Mouse (Mus musculus) spleen, adult 18-20 months (tissue): ENCODE data around the gene Vmn1r69.

ENCODE experiments used
- DNase-seq, 2 experiments: peaks; one replicate each; pipeline ENCODE4 v3.0.0; 2022; ENCODE audit warnings: mixed read lengths in 2 of 2

Gene Vmn1r69

DNA sequence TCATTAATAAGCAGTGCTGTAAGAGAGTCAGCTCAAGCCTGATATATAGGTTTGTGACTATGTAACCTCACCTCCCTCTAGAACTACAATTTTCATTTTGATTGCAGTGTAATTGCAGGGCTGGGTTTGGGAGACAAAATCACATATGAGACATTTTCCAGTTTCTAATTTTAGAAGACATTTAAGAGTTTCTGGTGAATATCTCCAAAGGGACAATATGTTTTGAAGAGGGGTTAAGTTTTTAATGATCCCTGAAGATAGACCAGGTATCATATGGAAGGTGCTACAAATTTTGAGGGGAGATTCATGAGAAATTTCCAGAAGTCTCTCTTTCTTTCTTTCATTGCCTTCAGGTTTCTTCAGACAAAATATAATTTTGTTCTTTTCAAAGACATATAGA lies at the start of gene Vmn1r69:
TSS of gene Vmn1r69 (minus strand) at position 101 of the 400 bp plus-strand sequence.
- no peak for DNase-seq

DNA sequence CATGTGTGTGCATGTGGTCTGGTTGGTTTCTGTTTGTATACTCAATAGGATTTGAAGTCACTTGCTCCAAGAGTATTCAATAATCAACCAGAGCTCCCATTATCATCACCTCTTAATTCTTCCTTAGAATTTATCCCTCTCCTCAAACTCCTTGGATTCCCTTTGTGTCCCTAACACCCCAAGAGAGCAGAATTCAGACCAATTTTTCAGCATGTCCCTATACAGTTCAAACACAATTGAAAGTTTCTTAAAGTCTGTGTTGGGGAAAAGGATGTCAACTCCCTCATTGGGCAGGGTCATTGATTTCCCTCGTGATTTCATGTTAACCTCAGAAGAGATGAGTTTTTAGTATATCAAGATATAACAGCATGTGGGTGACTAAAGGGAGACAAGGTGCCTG lies 17.8 kb upstream of the Vmn1r69 start, which contains the start of gene Vmn1r70:
TSS of gene Vmn1r70 (plus strand) at position 301 of the 400 bp plus-strand sequence.
- no peak for DNase-seq

DNA sequence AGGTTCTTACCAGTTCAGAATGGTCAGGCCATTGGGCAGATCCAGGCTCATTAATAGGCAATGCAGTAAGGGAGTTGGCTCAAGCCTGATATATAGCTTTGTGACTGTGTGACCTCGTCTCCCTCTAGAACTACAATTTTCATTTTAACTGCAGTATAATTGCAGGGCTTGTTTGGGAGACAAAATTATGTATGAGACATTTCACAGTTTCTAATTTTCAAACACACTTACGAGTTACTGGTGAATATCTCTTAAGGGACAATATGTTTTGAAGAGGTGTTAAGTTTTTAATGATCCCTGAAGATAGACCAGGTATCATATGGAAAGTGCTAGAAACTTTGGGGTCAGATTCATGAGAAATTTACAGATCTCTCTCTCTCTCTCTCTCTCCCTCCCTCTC lies 55.1 kb downstream of the Vmn1r69 start, which contains the start of gene Vmn1r68:
TSS of gene Vmn1r68 (minus strand) at position 101 of the 400 bp plus-strand sequence.
- no peak for DNase-seq
